Mouse (Mus musculus) CD4-positive naive resting alpha-beta T cell, adult 57 days (primary cell): ENCODE results near the gene Slc6a14. TPM values are rescaled to one million over a fixed set of nuclear protein-coding genes. Genes with fewer than 3 reads are reported as not detected.

Experiments
- total RNA-seq: library from RNA; stranded (reverse); gene quantifications from one replicate; pipeline ENCODE4 v1.2.4, GENCODE M21; 2023

Gene Slc6a14
- not detected for total RNA-seq

GRCm38 (mm10) chrX:21714829-21715228 lies at the start of gene Slc6a14:
Slc6a14 (plus strand) TSS chrX:21714896.

GRCm38 (mm10) chrX:21744997-21745396 lies 30.3 kb downstream of the Slc6a14 start, which contains the start of gene Gm28269:
Gm28269 (minus strand) TSS chrX:21745097.

Other genes with a start within 250 kb of the Slc6a14 start
- gene Agtr2, start 230.4 kb upstream of the Slc6a14 start, total RNA-seq, result not detected
- not detected for gene Gm28269, start 30.2 kb downstream of the Slc6a14 start, total RNA-seq